Mouse (Mus musculus) left cerebral cortex, adult 8-10 months (tissue): ENCODE measurements around the gene Amn1. TPM values are rescaled to one million over a fixed set of nuclear protein-coding genes. Genes with fewer than 3 reads are reported as not detected.
"Not testable (repeated sequence)": the region's sequence is repeated elsewhere in the genome, so short reads cannot be mapped to it uniquely, and the experiment has no call there.

Experiments used
- DNase-seq, 2 experiments: peaks; one replicate each; pipeline ENCODE4 v3.0.0; 2022; ENCODE audit warnings: low spot score in 2 of 2
- total RNA-seq, 4 experiments: library from RNA; stranded (reverse); gene quantifications; 2 replicates each; pipeline ENCODE4 v1.2.4; 2022

Gene Amn1
- total RNA-seq = 10 to 100 TPM; 25.4 to 31.1 (median 28.5) TPM

DNA sequence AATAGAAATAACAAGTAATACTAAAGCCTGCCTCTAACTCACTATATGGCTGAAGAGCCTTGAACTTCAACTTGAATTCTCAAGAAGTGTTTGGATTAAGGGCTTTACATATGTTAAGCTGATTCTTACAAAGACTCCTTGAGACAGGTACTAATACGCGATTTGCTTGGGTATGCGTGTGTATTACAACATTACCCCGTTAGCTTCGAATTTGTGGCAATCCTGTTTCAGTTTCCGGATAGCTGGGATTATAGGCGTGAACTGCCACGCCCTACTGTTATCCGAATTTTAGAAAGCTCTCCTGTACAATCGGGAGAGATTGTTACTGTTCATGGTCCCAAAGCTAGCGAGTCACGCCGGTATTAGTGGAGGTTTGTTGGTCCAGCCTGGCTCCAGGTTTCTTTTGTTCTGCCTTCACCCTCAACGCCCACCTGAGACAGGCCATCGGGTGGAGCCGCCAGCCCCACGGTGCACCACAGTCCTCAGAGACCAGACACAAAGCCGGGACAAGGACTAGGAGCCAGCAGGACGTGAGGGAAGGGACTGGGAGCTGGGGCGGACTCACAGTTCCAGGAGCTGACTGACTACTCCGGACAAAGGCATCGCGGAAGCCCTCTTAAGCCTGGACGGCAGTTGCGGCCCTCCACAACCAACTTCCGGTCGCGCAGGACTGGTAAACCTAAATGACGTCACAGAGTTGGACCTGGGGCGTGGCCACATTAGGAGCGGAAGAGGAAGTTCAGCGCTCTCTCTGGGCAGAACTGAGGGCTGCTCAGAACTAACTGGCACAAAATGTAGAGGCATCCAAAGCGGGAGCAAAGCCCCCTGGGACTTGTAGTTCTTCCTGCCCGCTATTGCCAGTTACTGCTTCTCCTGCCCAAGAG lies at the start of gene Amn1:
Gene Amn1, minus strand, starts transcription at position 672 of the 884 bp plus-strand sequence.
- peak; percentile 84 to 97 for DNase-seq

DNA sequence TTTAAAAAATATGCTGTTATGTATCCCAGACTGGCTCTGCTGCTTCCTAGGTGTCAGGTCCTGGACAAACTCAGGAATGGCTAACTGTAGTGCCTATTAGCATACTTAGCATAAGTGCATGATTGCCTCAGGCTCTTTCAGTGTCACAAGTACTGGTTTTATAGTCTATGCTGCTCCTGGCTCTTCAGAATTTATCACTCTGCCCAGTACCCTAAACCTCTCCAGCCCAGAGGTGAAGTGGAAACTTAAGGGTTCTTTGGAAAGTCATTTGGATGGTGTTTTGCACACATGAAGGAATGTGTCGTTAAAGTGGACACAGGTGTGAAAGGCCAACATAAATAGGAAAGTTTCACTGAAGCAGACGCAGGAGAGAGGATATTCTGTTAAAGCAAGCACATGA lies 48.3 kb upstream of the Amn1 start:
- DNase-seq = no peak

DNA sequence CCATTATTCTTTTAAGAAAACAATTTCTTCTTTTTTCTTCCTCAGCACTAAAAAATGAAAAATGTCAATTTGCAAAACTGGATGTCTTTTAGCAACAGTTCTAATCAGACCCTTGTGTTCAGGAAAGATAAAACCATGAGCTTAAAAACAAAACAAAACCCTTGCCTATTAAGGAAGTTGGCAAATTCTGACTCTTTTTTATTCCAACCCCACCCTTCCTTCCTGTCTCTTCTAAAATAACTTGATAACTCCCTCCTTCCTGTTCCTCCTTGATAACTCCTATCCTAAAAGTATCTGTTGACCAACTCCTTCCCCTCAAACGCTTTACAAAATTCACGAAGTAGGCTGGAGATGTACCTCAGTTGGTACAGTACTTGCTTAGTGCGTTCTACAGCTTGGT lies 45.4 kb upstream of the Amn1 start:
- no peak for DNase-seq

DNA sequence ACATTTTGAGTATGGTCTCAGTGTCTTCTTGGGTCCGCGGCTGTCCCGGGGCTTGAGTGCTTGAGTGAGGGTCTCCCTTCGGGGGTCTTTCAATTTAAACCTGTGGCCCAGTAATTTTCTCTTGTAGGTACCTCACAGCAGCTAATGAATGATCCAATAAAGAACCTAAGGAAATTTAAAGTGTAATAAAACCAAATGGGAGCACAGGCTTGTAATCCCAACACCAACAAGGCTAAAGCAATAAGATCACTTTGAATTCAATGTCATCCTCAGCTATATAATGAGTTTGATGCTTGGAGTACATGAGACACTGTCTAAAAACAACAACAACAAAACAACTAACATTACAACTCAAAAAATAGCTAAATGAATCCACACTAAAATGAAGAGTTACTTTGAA lies 36.2 kb upstream of the Amn1 start:
- DNase-seq = no peak

DNA sequence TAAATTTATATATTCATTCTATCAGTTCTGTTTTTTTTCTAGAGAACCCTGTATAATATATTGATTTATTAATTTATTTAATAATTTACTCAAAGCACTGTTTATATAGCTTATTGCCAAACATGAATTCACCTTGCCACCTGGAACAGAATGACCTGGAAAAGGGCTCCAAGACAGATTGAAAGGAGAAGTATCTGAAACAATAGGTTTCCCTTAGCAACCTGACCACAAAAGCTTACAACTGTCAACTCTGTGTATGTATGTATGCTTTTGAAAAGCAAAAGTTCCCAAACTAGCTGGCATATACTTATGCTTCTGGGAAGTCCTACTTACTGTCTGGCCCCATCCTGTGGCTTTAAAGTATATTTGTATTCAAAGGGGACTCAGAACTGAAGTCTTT lies 32.8 kb upstream of the Amn1 start:
- no peak for DNase-seq

DNA sequence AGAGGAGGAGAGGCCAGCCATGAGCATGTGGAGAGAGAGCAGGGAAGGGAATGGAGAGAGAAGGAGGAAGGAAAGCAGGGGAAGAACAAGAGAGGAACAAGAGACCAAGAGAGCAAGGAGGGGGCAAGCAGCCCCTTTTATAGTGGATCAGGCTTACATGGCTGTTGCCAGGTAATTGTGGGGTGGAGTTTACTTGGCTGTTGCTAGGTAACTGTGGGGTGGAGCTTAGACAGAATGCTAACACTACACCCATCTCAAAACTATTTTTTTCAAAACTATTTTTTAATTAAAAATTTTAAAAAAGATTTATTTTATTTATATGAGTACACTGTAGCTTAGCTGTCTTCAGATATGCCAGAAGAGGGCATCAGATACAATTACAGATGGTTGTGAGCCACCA lies 10.1 kb upstream of the Amn1 start:
- DNase-seq = no peak

DNA sequence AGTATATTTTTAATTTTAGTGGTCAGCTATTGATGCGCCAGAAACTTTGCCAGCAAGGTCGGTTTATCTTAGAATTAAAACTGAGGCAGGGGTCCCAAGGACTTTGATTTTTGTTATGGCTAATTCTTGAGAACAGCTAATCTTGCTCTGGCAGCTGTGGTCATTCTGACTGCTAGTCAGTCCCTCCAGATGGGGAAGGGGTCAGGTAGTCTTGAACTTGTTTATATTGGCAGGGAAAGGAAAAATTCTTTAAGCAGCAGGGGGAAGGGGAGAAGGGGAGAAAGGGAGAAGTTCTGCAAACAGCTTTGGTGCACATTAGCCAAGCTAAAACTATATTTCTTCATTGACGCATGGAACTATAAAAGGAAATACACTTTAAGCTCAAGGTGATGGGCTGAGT lies 8.6 kb upstream of the Amn1 start:
- DNase-seq = no peak

DNA sequence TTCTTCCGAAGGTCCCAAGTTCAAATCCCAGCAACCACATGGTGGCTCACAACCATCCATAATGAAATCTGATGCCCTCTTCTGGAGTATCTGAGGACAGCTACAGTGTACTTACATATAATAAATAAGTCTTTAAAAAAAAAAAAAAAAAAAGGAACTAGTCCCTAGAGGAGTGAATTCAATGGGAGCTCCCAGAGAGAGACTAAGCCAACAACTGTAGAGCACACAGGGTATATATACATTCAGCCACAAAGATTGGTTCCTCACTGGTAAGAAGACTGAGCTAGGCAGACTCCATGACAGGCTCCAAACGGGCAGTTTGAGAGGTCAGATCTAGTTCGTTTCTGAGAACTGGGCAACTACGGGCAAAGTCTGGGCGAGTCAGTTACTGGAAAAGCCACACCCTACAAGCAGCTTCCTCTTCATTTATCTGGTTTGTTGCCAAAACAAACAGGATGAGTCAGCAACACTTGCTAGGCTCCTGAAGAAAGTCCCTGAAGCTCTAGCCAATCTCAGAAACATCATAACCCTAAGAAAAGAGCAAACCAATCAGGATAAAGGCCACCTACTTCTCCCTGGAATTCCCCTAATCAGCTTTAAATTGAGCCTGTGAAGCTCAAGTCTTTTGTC lies 4.9 kb upstream of the Amn1 start:
- DNase-seq = no peak

DNA sequence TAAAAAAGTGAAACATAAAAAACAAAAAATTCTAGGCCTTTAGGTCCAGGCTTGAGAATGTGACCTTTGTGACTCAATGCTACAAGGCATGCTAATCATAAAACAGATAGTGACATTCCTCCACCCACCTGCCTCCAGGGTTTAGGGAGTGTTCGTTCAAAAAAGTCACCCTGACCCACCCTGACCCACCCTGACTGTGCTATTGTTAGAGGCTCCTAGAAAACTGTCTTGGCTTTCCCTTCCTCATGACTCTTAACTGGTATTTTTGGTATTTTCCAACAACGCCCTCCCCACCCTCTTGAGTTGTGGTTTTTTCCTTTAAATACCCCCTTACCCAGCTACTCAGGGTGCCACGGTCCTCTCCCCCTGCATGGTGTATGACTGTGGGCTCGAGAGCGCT lies 3.4 kb upstream of the Amn1 start:
- not testable (repeated sequence) for DNase-seq

DNA sequence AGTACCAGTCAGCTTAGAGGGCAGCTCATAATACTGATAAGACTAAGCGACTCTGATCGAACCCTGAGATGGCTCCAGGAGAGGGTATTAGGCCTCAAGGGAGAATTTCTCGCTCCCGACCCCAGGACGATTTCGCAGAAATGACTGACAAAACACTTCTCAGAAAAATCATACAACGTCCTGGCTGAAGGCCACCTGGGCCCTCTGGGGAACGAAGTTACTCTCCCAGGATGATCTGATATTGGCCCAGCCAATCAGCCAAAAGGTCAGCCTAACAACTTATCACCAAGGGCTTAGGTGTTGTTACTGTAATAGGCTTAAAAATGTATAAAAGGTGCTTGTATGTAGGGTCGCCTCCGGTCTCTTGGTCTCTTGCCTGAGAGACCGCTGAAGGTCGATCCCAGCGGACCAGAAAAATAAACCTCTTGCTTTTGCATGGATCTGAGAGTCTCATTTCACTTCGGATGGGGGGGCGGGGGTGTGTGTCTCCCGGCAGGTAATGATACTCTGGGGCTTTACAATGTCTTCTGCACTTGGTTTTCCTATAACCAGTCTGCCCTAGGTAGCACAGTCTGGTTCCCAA lies 919 bp upstream of the Amn1 start:
- no peak for DNase-seq

DNA sequence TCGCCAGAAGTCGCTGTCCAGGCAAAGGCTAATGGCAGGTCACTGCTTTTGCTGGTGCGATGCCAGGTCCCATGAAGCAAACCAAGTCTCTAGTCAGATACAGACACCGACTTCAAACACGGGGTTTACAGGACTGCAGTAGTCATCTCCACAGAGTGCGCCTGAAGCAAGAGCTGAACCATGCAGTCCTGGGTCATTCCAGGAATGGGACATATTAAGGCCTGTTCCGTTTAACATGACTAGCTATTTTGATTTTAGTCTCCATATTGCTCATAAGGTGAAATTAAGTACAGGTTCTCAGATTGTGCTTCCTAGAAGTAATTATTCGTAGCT lies 379 bp upstream of the Amn1 start:
- no peak for DNase-seq

DNA sequence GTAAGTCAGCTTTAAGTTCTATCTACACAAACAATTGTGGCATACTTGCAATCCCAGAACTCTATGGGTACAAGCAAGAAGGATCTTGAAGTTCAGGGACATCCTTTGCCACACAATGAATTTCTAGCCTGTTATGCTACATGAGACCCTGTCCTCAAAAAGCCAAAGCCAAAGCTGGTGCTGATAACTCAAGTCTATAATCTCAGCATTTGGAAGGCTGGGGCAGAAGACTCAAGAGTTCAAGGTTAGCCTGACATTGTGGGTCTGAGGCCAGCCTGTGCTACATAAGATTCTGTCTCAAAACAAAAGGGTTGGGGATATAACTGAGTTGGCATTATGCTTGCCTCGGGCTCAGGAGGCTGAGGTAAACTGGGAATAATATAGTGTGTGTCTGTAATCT lies 1.1 kb downstream of the Amn1 start:
- DNase-seq = no peak

DNA sequence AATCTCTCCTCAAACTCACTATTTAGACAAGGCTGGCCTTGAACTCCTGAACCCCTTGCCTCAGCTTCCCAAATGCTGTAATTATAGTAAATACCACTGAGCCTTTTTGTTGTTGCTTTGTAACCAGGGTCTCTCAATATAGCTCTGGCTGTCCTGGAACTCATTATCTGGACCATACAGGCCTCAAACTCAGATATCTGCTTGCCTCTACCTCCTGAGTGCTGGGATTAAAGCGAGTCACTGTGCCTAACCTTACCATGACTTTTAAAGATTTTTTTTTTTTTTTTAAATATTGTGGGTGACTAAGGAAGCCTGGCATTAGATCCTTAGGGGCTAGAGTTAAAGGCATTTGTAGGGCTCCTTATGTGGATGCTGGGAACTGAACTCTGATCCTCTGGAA lies 4.5 kb downstream of the Amn1 start:
- no peak for DNase-seq

DNA sequence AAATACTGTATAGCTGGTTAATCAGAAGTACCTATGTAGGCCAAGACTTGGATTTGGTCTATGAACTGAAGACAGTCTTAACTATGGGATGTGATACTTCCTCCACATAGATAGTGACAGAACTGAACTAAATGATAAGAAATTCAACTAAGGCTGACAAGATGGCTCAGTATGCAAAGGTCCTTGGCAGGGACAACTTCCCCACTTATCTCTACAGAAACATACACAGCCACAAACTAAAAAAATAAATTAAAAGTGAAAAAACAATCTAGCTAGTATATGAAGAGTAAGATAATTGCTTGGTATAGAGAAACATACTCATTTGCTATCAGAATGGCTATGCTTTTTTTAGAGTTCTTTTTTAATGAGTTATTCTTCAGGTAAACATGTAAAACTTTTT lies 9.4 kb downstream of the Amn1 start:
- no peak for DNase-seq

DNA sequence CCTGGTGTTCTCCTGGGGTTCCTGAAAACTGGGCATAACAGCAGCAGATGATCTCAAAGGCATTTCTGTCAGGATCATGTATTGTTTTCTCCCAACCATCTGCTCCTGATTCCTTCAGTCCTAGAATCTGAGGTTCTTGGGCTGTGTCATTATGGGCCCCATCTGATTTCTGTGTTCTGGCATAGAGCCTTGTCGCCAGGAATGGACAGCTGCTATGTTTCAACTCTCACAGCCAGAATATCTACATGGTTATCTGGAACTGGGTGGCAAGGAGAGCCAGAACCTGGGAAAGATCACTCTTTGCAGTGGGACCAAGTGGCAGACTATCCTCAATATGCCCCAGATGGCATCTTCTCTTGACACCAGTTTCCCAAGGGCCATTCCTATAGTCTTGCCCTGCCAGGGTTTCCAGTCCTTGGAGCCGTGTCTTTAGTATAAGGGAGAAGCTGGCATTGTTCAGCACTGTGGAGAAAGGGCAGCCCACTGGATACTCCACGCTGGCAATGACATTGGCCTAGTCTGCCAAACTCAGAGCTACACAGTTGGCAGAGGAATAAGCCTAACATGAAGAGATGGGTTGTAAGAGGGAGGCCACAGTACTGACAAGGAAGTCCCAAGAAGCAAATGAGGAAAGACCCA lies 13.5 kb downstream of the Amn1 start:
- no peak for DNase-seq

DNA sequence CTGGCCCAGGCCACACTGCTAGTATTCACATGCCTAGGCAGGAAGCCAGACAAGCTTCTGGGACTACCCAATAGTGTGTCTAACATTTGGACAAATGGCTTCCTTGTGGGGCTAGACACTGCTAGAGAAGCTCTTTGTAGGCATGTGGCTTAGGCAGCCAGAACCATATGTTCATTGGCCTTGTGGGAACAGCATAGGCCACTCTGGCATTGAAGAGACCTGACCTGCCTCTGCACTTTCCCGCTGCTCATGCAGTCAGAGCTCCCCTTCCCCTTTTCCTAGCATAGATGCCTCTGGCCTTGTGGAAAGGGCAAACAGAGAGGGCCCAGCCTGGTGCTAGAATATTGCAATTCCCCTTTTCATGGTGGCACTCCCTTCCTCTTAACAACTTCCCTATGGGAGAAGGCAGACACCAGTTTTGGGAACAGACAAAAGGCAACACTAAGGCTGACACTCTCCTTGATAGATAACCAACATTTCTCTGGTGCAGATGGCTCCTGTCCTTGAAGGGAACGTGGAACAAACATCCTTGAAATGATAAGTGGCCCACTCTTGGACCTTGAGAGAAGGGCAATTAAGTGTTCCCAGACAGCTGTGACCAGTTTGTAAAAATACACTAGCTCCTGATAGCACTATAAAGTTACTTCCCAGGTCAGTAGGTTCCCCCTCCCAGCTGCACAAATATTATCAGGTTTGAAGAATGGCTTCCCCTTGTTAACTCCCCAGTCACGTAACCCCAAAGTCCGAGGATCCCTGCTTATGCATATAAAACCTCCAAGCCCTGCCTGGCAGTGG lies 14.5 kb downstream of the Amn1 start:
- no peak for DNase-seq

DNA sequence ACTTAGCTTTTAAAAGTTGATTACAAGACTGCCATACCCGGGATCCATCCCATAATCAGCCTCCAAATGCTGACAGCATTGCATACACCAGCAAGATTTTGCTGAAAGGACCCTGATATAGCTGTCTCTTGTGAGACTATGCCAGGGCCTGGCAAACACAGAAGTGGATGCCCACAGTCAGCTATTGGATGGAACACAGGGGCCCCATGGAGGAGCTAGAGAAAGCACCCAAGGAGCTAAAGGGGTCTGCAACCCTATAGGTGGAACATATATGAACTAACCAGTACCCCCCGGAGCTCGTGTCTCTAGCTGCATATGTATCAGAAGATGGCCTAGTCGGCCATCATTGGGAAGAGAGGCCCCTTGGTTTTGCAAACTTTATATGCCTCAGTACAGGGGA lies 18.5 kb downstream of the Amn1 start:
- DNase-seq = not testable (repeated sequence)

DNA sequence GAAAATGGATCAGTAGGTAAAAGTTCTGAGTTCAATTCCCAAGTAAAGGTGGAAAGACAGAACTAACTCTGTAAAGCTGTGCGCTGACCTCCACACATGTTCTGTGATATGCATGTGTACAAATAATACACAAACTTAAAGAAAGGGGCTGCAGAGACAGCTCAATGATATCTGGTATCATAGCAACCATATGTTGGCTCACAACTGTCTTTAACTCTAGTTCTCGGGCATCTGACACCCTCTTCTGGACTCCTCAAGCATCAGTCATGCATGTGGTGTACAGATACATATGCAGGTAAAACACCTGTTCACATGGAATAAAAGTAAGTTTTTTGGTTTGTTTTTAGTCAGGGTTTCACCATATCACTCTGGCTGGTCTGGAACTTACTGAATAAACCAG lies 20.1 kb downstream of the Amn1 start:
- DNase-seq = no peak

DNA sequence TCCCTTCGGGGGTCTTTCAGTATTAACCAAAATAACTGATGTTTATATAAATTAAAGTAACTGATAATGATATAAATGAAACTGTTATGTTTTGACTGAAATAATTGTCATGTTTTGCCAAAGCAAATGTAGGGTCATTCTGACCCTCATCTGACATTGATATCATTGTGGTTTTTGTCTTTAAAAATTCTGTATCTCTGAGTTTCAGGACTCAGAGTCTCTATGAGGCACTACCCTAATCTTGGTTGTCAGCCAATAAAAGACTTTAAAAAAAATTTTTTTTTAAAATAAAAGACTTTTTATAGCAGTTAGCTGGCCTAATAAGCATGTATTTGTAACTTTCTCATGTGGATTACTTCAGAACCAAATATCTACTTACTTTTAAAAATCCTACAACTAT lies 20.8 kb downstream of the Amn1 start:
- DNase-seq = no peak

DNA sequence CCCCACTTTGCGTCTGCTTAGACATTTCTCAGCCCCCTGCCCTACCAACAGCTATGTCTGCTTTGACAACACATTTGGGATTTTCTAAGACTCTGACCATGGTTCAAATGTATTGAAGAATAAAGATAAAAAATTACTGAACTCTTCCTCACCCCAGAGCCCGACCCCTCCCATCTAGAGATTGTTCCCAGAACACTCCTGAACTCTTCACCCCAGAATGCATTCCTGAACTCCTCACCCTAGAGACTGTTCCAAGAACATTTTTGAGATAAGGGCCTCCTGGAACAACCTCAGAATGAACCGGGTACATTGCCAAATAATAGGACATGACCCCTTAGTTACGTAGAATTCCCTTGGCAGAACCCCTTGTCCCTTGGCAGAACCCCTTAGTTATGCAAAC lies 21.5 kb downstream of the Amn1 start:
- not testable (repeated sequence) for DNase-seq

DNA sequence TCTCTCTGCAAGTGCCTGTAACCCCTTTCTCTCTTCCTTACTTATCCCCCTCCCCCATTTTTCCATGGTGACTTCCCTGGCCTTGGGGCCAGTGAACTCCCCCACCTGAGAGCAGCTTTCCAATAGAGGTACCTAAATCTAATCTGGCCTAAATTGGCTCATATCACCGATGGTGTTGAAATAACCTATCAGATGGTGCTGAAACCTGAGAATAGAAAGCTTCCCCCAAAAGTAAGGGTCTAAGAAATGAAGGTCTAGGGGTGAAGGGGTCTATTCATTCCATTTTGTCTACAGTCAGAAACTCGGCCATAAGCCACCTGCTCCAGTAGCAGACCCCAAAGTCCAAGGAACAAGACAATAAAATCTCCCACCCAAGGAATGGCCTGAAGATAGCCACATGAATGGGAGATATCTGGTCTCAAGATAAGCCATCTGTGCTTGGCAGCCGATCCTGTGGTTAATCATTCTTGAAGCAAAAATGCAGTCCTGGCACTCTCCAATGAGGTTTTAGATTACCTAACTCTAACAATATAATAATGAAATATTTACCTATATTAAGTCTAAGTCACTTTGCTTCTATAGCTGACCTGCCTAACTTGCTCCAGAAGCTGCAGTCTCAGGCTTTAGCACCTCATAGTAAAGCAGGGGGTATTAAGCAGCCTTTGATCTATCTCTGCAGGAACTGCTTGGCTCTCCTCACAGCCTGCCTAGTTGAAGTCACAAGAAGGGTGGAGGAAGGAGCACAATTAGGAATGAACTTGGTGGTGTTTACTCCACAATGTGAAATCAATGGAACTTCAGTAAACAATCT lies 33.3 kb downstream of the Amn1 start:
- no peak for DNase-seq
